Mouse (Mus musculus): ENCODE data around the gene Hoxc13. TPM values are rescaled to one million over a fixed set of nuclear protein-coding genes. Genes with fewer than 3 reads are reported as not detected.

The Hoxc13 gene
- polyA plus RNA-seq (2014; fragmentation: Nextera tagmentation; extraction: Ambion mirVana), result not detected in 2 replicates

GRCm38 (mm10) chr15:102921053-102922011 is at the start of gene Hoxc13:
Gene Hoxc13 (plus strand): TSS chr15:102921103.
- H3K27ac ChIP-seq (ENCODE audit: low read depth, low read length), result no peak within 1 kb of the TSS
- peak within 1 kb of the TSS; percentile 22 for H3K4me3 ChIP-seq (ENCODE audit: low read depth, low read length)
- peaks cover 6% of the 10 kb centered on the region; the same call in 1 of the 2 replicates for H3K4me1 ChIP-seq (ENCODE audit: control insufficient read depth, insufficient read depth, low read length)
- no peaks in the 10 kb centered on the region for H3K9me3 ChIP-seq (replicated peaks; ENCODE audit: control insufficient read depth, low read length)
- peak within 1 kb of the TSS; percentile 50 for H3K4me2 ChIP-seq
- H3K9ac ChIP-seq (ENCODE audit: low read depth, low read length), result no peak within 1 kb of the TSS
- ATAC-seq (replicated peaks; ENCODE audit: insufficient number of reproducible peaks, low FRiP score, low TSS enrichment), result peak; percentile 42; the same call in 1 of the 2 replicates
- WGBS (ENCODE audit: insufficient replicate concordance), result 2% methylated on average over 85 of the region's 88 CpGs
- no peaks in the 10 kb centered on the region for H3K36me3 ChIP-seq (ENCODE audit: control insufficient read depth, insufficient read depth, low read length)
- peaks cover 97% of the 10 kb centered on the region for H3K27me3 ChIP-seq (ENCODE audit: control insufficient read depth, insufficient read depth, low read length)

DNA sequence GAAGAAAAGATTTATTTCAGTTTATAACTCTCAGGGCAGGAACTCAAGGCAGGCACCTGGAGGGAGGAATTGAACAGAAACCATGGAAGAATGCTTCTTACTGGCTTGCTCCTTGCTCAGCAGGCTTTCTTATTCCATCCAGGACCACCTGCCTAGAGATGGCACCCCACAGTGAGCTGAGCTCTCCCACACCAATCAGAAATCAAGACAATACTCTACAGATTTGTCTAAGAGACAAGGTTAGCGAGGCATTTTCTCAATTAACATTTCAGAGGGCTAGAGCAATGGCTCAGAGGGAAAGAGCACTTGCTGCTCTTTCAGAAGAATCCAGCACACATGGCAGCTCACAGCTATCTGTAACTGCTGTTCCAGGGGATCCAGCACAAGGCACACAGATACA is 35.1 kb upstream of the Hoxc13 start:
- no peak overlapping the region for H3K4me3 ChIP-seq (ENCODE audit: low read depth, low read length)
- no peak overlapping the region for H3K4me2 ChIP-seq
- ATAC-seq (replicated peaks; ENCODE audit: insufficient number of reproducible peaks, low FRiP score, low TSS enrichment), result no peak
- H3K9me3 ChIP-seq (replicated peaks; ENCODE audit: control insufficient read depth, low read length), result no peaks in the 10 kb centered on the region
- H3K9ac ChIP-seq (ENCODE audit: low read depth, low read length), result no peak overlapping the region
- no peaks in the 10 kb centered on the region for H3K4me1 ChIP-seq (ENCODE audit: control insufficient read depth, insufficient read depth, low read length)
- 14% methylated on average over 1 of the region's 1 CpGs for WGBS (ENCODE audit: insufficient replicate concordance)
- no peak overlapping the region for H3K27ac ChIP-seq (ENCODE audit: low read depth, low read length)
- 0 out of 2 replicates have a peak, but pooled peaks cover 2% of the 10 kb centered on the region for H3K27me3 ChIP-seq (ENCODE audit: control insufficient read depth, insufficient read depth, low read length)
- no peaks in the 10 kb centered on the region for H3K36me3 ChIP-seq (ENCODE audit: control insufficient read depth, insufficient read depth, low read length)

DNA sequence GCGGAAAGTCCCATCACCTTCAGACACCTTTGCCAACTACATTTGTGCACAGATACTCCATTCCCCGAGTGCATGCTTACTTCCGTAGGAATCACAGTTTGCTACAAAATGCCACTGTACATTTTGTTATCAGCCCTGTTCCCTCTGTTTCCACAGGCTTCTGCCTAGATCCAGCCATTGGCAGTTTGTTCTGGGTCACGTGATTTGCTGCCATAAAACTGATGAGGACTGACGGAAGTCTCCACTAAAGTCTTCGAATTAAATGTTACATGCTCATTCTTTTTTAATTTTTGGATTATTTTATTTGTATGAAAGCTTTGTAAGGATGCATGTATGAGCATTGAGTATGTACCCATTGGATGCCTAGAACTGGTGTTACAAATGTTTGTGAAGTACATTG is 25.8 kb upstream of the Hoxc13 start:
- WGBS (ENCODE audit: insufficient replicate concordance), result 77% methylated on average over 6 of the region's 6 CpGs
- Histone ChIP-seq H3K36me3 (ENCODE audit: control insufficient read depth, insufficient read depth, low read length) (no peaks in the 10 kb centered on the region), H3K27me3 (ENCODE audit: control insufficient read depth, insufficient read depth, low read length) (peaks cover 34% of the 10 kb centered on the region)

DNA sequence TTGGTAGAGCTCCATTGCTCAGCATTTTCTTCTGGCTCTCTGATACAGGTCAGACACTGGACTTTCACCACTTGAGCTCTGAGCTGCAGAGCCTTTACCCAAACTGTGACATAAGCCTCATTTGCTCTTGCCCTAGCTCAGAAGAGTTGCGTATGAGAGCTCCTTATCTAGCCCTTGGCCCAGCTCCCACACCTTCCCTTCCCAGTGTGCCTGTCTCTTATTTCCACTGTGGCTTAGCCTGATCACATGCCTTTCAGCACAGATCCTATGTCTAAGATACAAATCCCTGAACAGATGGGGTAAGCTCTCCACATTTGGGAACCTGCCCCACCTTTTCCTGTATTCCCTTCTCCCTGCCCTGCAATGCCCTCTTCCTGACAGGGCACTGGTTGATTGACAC is 16.0 kb upstream of the Hoxc13 start:
- ATAC-seq (replicated peaks; ENCODE audit: insufficient number of reproducible peaks, low FRiP score, low TSS enrichment), result no peak
- Histone ChIP-seq H3K4me3 (ENCODE audit: low read depth, low read length) (no peak overlapping the region), H3K4me1 (ENCODE audit: control insufficient read depth, insufficient read depth, low read length) (no peaks in the 10 kb centered on the region), H3K27ac (ENCODE audit: low read depth, low read length) (no peak overlapping the region), H3K27me3 (ENCODE audit: control insufficient read depth, insufficient read depth, low read length) (peaks cover 59% of the 10 kb centered on the region), H3K9ac (ENCODE audit: low read depth, low read length) (no peak overlapping the region), H3K36me3 (ENCODE audit: control insufficient read depth, insufficient read depth, low read length) (no peaks in the 10 kb centered on the region), H3K9me3 (replicated peaks; ENCODE audit: control insufficient read depth, low read length) (no peaks in the 10 kb centered on the region), H3K4me2 (no peak overlapping the region)
- 26% methylated on average over 1 of the region's 1 CpGs for WGBS (ENCODE audit: insufficient replicate concordance)

More for the DNA sequence above, 25.8 kb upstream of the Hoxc13 start:
- no peak overlapping the region for H3K27ac ChIP-seq (ENCODE audit: low read depth, low read length)
- ATAC-seq (replicated peaks; ENCODE audit: insufficient number of reproducible peaks, low FRiP score, low TSS enrichment), result no peak
- H3K9ac ChIP-seq (ENCODE audit: low read depth, low read length), result no peak overlapping the region
- no peak overlapping the region for H3K4me2 ChIP-seq
- H3K4me1 ChIP-seq (ENCODE audit: control insufficient read depth, insufficient read depth, low read length), result no peaks in the 10 kb centered on the region
- H3K4me3 ChIP-seq (ENCODE audit: low read depth, low read length), result no peak overlapping the region
- no peaks in the 10 kb centered on the region for H3K9me3 ChIP-seq (replicated peaks; ENCODE audit: control insufficient read depth, low read length)

GRCm38 (mm10) chr15:102909536-102909935 is 11.4 kb upstream of the Hoxc13 start:
- Histone ChIP-seq H3K4me3 (ENCODE audit: low read depth, low read length) (no peak overlapping the region), H3K9me3 (replicated peaks; ENCODE audit: control insufficient read depth, low read length) (no peaks in the 10 kb centered on the region), H3K4me1 (ENCODE audit: control insufficient read depth, insufficient read depth, low read length) (no peaks in the 10 kb centered on the region), H3K9ac (ENCODE audit: low read depth, low read length) (no peak overlapping the region), H3K27me3 (ENCODE audit: control insufficient read depth, insufficient read depth, low read length) (peaks cover 84% of the 10 kb centered on the region), H3K36me3 (ENCODE audit: control insufficient read depth, insufficient read depth, low read length) (no peaks in the 10 kb centered on the region), H3K4me2 (no peak overlapping the region), H3K27ac (ENCODE audit: low read depth, low read length) (no peak overlapping the region)
- WGBS (ENCODE audit: insufficient replicate concordance), result 4% methylated on average over 4 of the region's 4 CpGs
- ATAC-seq (replicated peaks; ENCODE audit: insufficient number of reproducible peaks, low FRiP score, low TSS enrichment), result no peak

GRCm38 (mm10) chr15:102910038-102910437 is 10.9 kb upstream of the Hoxc13 start:
- H3K4me2 ChIP-seq, result no peak overlapping the region
- no peak overlapping the region for H3K27ac ChIP-seq (ENCODE audit: low read depth, low read length)
- H3K36me3 ChIP-seq (ENCODE audit: control insufficient read depth, insufficient read depth, low read length), result no peaks in the 10 kb centered on the region
- peaks cover 84% of the 10 kb centered on the region for H3K27me3 ChIP-seq (ENCODE audit: control insufficient read depth, insufficient read depth, low read length)
- WGBS (ENCODE audit: insufficient replicate concordance), result 1% methylated on average over 18 of the region's 18 CpGs
- H3K4me1 ChIP-seq (ENCODE audit: control insufficient read depth, insufficient read depth, low read length), result no peaks in the 10 kb centered on the region
- H3K9ac ChIP-seq (ENCODE audit: low read depth, low read length), result no peak overlapping the region
- no peak overlapping the region for H3K4me3 ChIP-seq (ENCODE audit: low read depth, low read length)
- no peak for ATAC-seq (replicated peaks; ENCODE audit: insufficient number of reproducible peaks, low FRiP score, low TSS enrichment)
- H3K9me3 ChIP-seq (replicated peaks; ENCODE audit: control insufficient read depth, low read length), result no peaks in the 10 kb centered on the region

- H3K4me2 ChIP-seq, result no peak overlapping the region
- no peaks in the 10 kb centered on the region for H3K9me3 ChIP-seq (replicated peaks; ENCODE audit: control insufficient read depth, low read length)
- no peak overlapping the region for H3K9ac ChIP-seq (ENCODE audit: low read depth, low read length)
- H3K27me3 ChIP-seq (ENCODE audit: control insufficient read depth, insufficient read depth, low read length), result peaks cover 81% of the 10 kb centered on the region
- ATAC-seq (replicated peaks; ENCODE audit: insufficient number of reproducible peaks, low FRiP score, low TSS enrichment), result no peak
- no peaks in the 10 kb centered on the region for H3K36me3 ChIP-seq (ENCODE audit: control insufficient read depth, insufficient read depth, low read length)
- H3K4me3 ChIP-seq (ENCODE audit: low read depth, low read length), result no peak overlapping the region
- H3K27ac ChIP-seq (ENCODE audit: low read depth, low read length), result no peak overlapping the region
- WGBS (ENCODE audit: insufficient replicate concordance), result 1% methylated on average over 22 of the region's 22 CpGs
- no peaks in the 10 kb centered on the region for H3K4me1 ChIP-seq (ENCODE audit: control insufficient read depth, insufficient read depth, low read length)
These were observed 10.3 kb upstream of the Hoxc13 start for GRCm38 (mm10) chr15:102910496-102911095.

- Histone ChIP-seq H3K9ac (ENCODE audit: low read depth, low read length) (no peak overlapping the region), H3K4me1 (ENCODE audit: control insufficient read depth, insufficient read depth, low read length) (no peaks in the 10 kb centered on the region), H3K4me2 (no peak overlapping the region), H3K9me3 (replicated peaks; ENCODE audit: control insufficient read depth, low read length) (no peaks in the 10 kb centered on the region), H3K36me3 (ENCODE audit: control insufficient read depth, insufficient read depth, low read length) (no peaks in the 10 kb centered on the region), H3K4me3 (ENCODE audit: low read depth, low read length) (no peak overlapping the region), H3K27me3 (ENCODE audit: control insufficient read depth, insufficient read depth, low read length) (peaks cover 86% of the 10 kb centered on the region), H3K27ac (ENCODE audit: low read depth, low read length) (no peak overlapping the region)
- ATAC-seq (replicated peaks; ENCODE audit: insufficient number of reproducible peaks, low FRiP score, low TSS enrichment), result no peak
- WGBS (ENCODE audit: insufficient replicate concordance), result 1% methylated on average over 19 of the region's 19 CpGs
These were observed 7.8 kb upstream of the Hoxc13 start for GRCm38 (mm10) chr15:102913038-102913585.
